Mouse (Mus musculus) lung, embryonic 16.5 days (tissue): ENCODE data around the gene Tubgcp2. TPM values are rescaled to one million over a fixed set of nuclear protein-coding genes. Genes with fewer than 3 reads are reported as not detected.
A peak's percentile ranks its signal among the peaks of the same experiment; 100 is the strongest.

ENCODE experiments used
- ATAC-seq: fragments of 200-750 bp; cut with Nextera tagmentation; 2 replicates; pipeline ENCODE4 v1.8.0; 2017; ENCODE audit warnings: low read depth, mild to moderate bottlenecking, moderate library complexity
- H3K27ac ChIP-seq: fragments of 300-500 bp; sonication (generic); 2 replicates; pipeline ENCODE4 v1.5.1; 2014; ENCODE audit warnings: mild to moderate bottlenecking, control low read depth, low read length
- H3K27me3 ChIP-seq: fragments of 300-500 bp; sonication (generic); 2 replicates; pipeline ENCODE4 v1.6.1; 2014; ENCODE audit warnings: low read depth, low read length, mixed read lengths; ENCODE audit not compliant: control insufficient read depth, insufficient read depth
- H3K36me3 ChIP-seq: fragments of 300-500 bp; sonication (generic); 2 replicates; pipeline ENCODE4 v1.6.1; 2014; ENCODE audit warnings: low read length; ENCODE audit not compliant: control insufficient read depth, insufficient read depth
- H3K4me1 ChIP-seq: fragments of 300-500 bp; sonication (generic); replicated peaks from 2 replicates; pipeline ENCODE4 v1.6.1; 2014; ENCODE audit warnings: low read length, mixed read lengths; ENCODE audit not compliant: control insufficient read depth, insufficient read depth
- H3K4me2 ChIP-seq: fragments of 300-500 bp; sonication (generic); 2 replicates; pipeline ENCODE4 v1.6.1; 2014; ENCODE audit warnings: low read depth, low read length, control low read depth
- H3K4me3 ChIP-seq: fragments of 300-500 bp; sonication (generic); 2 replicates; pipeline ENCODE4 v1.5.1; 2014; ENCODE audit warnings: mild to moderate bottlenecking, low read length, control low read depth
- H3K9ac ChIP-seq: fragments of 300-500 bp; sonication (generic); 2 replicates; pipeline ENCODE4 v1.6.1; 2014; ENCODE audit warnings: low read length, control low read depth
- H3K9me3 ChIP-seq: fragments of 300-500 bp; sonication (generic); 2 replicates; pipeline ENCODE4 v1.6.1; 2016; ENCODE audit warnings: low read length; ENCODE audit not compliant: control insufficient read depth
- WGBS: fragments of 180-500 bp; shearing (Covaris S2); extraction: QIAGEN DNeasy Blood & Tissue Kit; methylation state at CpG from one replicate; pipeline ENCODE4 v1.1.7; 2014; 5-methylcytosine and 5-hydroxymethylcytosine counted together
- polyA plus RNA-seq: library from polyadenylated mRNA; unstranded; fragments of >200 nt; fragmentation: Nextera tagmentation; extraction: Ambion mirVana; gene quantifications from 2 replicates; pipeline ENCODE4 v1.2.1, GENCODE M21; 2015

The Tubgcp2 gene
- polyA plus RNA-seq, 1 experiment from 2014 or later, result 50.5 TPM

DNA sequence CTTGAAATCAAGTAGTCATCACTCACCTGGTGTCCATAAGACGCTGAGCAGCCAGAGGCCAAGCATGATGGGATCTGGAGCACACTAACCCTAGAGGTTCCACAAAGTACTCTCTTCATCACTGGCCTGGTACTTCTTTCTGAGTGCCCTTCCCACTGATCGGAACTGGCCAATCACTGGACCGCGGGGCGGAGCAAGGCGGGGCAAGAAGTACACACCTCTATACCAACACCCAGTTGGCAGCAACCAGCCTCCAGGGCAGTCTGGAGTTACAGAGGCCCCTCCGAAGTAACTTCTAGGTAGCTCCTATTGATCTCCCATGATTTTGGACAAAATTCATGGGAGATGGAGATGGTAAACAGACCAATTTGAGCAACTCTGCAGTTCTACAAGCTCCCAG lies 44.1 kb downstream of the Tubgcp2 start, which contains the start of gene Adam8:
Gene Adam8 (minus strand): TSS at position 157 of the 400 bp plus-strand sequence.
- Histone ChIP-seq H3K9ac (no peak within 1 kb of the TSS), H3K36me3 (peaks cover 14% of the 10 kb centered on the region), H3K4me1 (no peaks in the 10 kb centered on the region), H3K9me3 (no peaks in the 10 kb centered on the region), H3K4me2 (no peak within 1 kb of the TSS), H3K27ac (no peak within 1 kb of the TSS), H3K4me3 (no peak within 1 kb of the TSS), H3K27me3 (no peaks in the 10 kb centered on the region)
- WGBS, result 26% methylated on average over 7 of the region's 7 CpGs
- ATAC-seq, result peak; percentile 63

DNA sequence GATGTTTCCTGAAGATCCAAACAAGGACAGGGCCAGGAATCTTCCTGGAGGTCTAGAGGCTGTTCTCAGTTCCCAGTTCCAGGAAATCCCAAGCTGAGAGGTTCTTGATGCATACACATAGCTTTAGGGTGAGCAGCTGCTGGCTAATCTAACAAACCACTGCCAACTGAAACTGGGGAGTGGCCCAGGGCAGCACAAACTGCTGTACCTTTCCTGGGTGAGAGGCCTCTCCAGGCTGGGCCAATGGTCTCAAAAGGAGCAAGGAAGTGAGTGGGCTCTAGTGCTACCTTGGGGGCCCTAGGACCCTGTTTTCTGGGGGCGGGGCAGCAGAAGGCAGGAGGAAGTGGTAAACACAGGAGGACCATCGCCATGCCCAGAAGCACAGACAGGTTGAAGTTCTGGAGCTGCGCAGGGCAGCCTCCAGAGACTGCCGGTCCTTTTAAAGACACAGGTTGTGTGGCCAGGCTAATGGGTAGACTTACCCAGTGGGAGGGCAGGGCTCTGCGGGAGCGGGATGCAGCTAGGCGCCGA lies 45.5 kb downstream of the Tubgcp2 start:
- Histone ChIP-seq H3K4me1 (no peaks in the 10 kb centered on the region), H3K4me2 (no peak overlapping the region), H3K9ac (no peak overlapping the region), H3K9me3 (no peaks in the 10 kb centered on the region), H3K27ac (no peak overlapping the region), H3K36me3 (peaks cover 4% of the 10 kb centered on the region), H3K27me3 (no peaks in the 10 kb centered on the region), H3K4me3 (no peak overlapping the region)
- ATAC-seq, result no peak
- WGBS, result 76% methylated on average over 8 of the region's 8 CpGs

DNA sequence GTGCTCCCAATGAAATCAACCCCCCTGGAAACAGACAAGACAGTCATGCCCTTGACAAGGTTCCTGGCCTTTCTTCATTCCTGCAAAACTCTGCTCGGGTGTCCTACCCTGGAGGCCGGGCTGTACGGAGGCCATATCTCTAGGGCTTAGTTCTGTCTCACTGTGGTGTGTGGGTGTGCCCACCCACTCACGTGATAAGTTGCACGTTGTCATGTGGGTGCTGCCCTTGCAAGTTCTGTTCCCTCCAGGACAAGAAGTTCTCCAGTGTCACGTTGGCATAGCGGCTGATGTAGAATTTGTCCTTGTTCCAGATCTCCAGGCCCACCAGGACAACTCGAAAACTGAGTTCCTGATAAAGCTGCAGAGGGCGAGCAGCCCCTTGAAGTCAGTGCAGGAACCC lies 48.2 kb downstream of the Tubgcp2 start:
- Histone ChIP-seq H3K9ac (no peak overlapping the region), H3K4me3 (no peak overlapping the region), H3K4me1 (no peaks in the 10 kb centered on the region), H3K27ac (no peak overlapping the region), H3K27me3 (no peaks in the 10 kb centered on the region), H3K9me3 (no peaks in the 10 kb centered on the region), H3K4me2 (no peak overlapping the region), H3K36me3 (no peaks in the 10 kb centered on the region)
- ATAC-seq, result no peak
- 87% methylated on average over 9 of the region's 9 CpGs for WGBS

DNA sequence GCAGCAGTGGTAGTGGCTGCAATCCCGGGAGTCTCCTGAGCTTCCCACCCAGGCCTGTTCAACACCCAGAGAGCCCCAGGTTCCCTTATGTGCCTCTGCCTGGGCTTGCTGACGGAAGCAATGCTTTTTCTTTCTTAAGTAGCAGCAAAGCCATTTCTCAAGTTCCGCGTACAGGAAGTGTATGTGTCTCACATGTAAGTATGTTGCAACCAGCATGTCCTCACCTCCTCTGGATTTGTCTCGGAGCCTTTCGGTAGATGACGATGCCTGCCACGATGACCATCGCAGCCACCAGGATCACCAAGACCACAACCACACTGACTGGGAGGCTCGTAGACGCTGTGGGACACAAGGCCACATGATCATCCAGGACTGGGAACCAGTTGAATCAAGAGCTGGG lies 52.0 kb downstream of the Tubgcp2 start:
- Histone ChIP-seq H3K27me3 (peaks cover 3% of the 10 kb centered on the region; the same call in 1 of the 2 replicates), H3K4me2 (no peak overlapping the region), H3K9me3 (no peaks in the 10 kb centered on the region), H3K27ac (no peak overlapping the region), H3K4me1 (no peaks in the 10 kb centered on the region), H3K36me3 (no peaks in the 10 kb centered on the region), H3K4me3 (no peak overlapping the region), H3K9ac (no peak overlapping the region)
- ATAC-seq, result no peak
- WGBS, result 91% methylated on average over 11 of the region's 11 CpGs

DNA sequence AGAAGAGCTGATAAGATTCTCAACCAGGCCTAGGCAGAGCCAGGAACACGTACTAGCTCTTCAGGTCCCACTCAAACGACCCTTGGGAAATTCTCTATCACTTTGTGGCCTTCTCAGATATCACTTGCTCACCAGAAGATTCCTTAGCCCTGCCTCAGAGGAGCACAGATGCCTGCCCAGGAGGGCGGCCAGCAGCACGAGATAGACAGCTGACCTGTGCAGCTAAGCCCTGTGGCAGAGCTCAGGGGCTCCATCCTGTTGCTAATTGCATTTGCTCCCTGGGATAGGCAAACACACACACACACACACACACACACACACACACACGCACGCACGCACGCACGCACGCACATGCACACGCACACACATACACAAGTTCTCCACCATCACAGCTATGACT lies 54.4 kb downstream of the Tubgcp2 start:
- Histone ChIP-seq H3K27ac (no peak overlapping the region), H3K9me3 (no peaks in the 10 kb centered on the region), H3K36me3 (no peaks in the 10 kb centered on the region), H3K4me1 (peaks cover 8% of the 10 kb centered on the region; the same call in 1 of the 2 replicates), H3K9ac (no peak overlapping the region), H3K4me3 (no peak overlapping the region), H3K4me2 (no peak overlapping the region), H3K27me3 (peaks cover 3% of the 10 kb centered on the region)
- WGBS, result 70% methylated on average over 11 of the region's 11 CpGs
- ATAC-seq, result no peak

DNA sequence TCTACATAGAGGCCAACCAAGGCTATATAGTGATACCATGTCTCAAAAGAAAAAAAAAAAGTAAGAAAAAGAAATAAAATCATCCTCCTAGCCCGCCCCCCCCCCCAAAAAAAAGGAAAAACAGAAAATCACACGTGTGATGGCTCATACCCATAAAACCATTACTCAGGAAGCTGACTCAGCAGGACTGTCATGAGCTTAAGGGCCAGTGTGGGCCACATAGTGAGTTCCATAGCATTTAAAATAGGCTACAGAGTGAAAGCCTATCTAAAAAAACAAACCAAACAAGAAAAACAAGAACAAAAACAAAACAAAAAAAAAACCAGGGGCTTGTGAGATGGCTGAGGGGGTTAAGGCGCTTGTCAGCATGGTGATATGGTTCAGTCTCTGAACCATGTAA lies 55.7 kb downstream of the Tubgcp2 start:
- H3K4me3 ChIP-seq, result no peak overlapping the region
- H3K36me3 ChIP-seq, result no peaks in the 10 kb centered on the region
- H3K27ac ChIP-seq, result no peak overlapping the region
- H3K9ac ChIP-seq, result no peak overlapping the region
- peaks cover 8% of the 10 kb centered on the region; the same call in 1 of the 2 replicates for H3K4me1 ChIP-seq
- WGBS, result 60% methylated on average over 3 of the region's 3 CpGs
- peaks cover 3% of the 10 kb centered on the region for H3K27me3 ChIP-seq
- ATAC-seq, result no peak
- no peak overlapping the region for H3K4me2 ChIP-seq
- no peaks in the 10 kb centered on the region for H3K9me3 ChIP-seq

DNA sequence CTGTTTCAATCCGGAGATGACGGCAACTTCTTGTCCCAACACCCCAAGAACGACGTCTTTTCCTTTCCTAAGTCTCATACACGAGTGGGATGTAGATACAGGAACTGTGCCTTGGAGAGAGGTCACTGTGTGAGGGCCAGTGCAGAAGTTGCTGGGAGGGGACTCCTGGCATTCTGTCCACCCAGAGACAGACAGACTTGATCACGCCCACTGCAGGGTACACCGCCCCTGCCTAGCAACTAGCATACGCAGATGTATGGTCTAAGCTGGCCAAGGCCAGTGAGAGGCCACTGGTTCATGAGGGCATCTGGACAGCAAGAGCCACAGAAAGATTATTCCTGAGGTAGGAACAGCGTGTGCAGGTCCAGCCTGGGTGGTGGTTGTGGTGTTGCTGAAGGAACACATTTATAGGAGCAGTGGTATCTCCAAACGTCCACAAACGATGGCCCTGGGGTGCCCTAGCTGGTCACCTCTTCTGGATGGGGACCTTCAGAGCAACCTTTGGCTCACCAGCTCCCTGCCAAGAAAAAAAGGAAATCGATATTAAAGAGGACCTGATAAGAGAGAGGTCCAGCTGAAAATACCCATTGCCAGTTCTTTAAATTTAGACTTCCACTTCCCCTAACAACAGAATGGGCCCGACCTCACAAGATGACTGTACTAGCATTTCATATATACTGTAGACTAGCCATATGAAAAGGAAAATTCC lies 57.3 kb downstream of the Tubgcp2 start:
- Histone ChIP-seq H3K4me2 (peak overlapping the region; percentile 90), H3K27me3 (peaks cover 3% of the 10 kb centered on the region), H3K9ac (peak overlapping the region; percentile 64), H3K36me3 (no peaks in the 10 kb centered on the region), H3K4me1 (peaks cover 8% of the 10 kb centered on the region; the same call in 1 of the 2 replicates), H3K27ac (no peak overlapping the region), H3K9me3 (no peaks in the 10 kb centered on the region), H3K4me3 (peak overlapping the region; percentile 62)
- WGBS, result 39% methylated on average over 13 of the region's 13 CpGs
- ATAC-seq, result peak; percentile 62

DNA sequence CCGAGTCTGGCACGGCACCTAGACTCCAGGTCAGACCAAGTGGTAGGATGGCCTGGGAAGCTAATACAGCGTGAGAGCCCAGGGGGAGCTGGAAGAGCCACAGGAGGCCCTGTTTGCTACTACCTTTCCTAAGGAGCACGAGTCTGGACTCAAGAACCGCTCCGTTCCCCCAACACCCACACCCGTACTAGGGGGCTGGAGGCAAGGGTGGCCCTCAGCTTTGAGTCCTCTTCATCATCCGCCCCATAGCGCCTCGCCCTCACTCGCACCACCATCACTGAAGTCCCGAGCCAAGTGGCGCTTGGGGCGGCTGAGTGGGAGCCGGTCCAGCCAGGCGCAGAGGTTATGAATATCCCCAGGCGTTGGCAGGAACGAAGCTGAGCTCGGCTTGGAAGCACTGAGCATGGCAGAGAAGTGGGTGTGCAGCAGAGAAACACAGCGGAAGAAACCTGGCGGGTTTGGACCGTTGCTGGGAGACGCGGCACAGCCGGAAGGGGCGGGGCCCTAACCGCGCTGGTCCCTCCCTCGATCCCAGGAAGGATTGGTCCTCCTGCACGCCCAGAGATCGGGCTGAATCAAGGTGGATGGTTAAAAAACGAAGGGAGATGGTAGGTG lies 58.1 kb downstream of the Tubgcp2 start, which contains the start of gene 6430531B16Rik:
Gene 6430531B16Rik (minus strand): TSS at position 478 of the 615 bp plus-strand sequence.
- peak within 1 kb of the TSS; percentile 64 for H3K9ac ChIP-seq
- H3K27me3 ChIP-seq, result peaks cover 3% of the 10 kb centered on the region
- H3K4me2 ChIP-seq, result peak within 1 kb of the TSS; percentile 90
- H3K9me3 ChIP-seq, result no peaks in the 10 kb centered on the region
- H3K4me3 ChIP-seq, result peak within 1 kb of the TSS; percentile 62
- H3K4me1 ChIP-seq, result peaks cover 8% of the 10 kb centered on the region; the same call in 1 of the 2 replicates
- WGBS, result 3% methylated on average over 32 of the region's 32 CpGs
- H3K36me3 ChIP-seq, result no peaks in the 10 kb centered on the region
- peak; percentile 93 for ATAC-seq
- no peak within 1 kb of the TSS for H3K27ac ChIP-seq

DNA sequence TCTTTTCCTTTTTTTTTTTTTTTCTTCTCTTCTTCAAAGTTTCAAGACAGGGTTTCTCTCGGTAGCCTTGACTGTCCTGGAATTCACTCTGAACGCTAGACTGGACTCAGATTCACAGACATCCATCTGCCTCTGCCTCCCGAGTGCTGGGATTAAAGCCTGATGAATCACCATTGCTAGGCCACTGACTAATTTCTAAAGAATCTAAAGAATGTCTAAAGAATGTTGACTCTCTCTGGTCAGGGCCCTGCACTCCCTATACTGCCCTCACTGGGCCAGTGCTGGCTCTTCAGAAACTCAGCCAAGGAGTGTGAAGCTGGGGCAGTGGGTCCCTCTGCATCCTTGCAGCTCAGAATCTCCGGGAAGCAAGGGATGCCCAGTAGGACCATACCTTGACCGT lies 61.0 kb downstream of the Tubgcp2 start:
- no peaks in the 10 kb centered on the region for H3K9me3 ChIP-seq
- no peak overlapping the region for H3K27ac ChIP-seq
- H3K4me1 ChIP-seq, result peaks cover 8% of the 10 kb centered on the region; the same call in 1 of the 2 replicates
- H3K4me3 ChIP-seq, result no peak overlapping the region
- ATAC-seq, result no peak
- H3K4me2 ChIP-seq, result no peak overlapping the region
- H3K36me3 ChIP-seq, result no peaks in the 10 kb centered on the region
- WGBS, result 36% methylated on average over 5 of the region's 5 CpGs
- no peak overlapping the region for H3K9ac ChIP-seq
- H3K27me3 ChIP-seq, result peaks cover 3% of the 10 kb centered on the region
